Mouse (Mus musculus) brown adipose tissue, adult 24 weeks (tissue): Measurements from ENCODE around the gene Corin. TPM values are rescaled to one million over a fixed set of nuclear protein-coding genes. Genes with fewer than 3 reads are reported as not detected.

Experiments used
- H3K27ac ChIP-seq: fragments of 200-500 bp; replicated peaks from 2 replicates; pipeline ENCODE4 v1.5.1; 2012; ENCODE audit warnings: low read depth, mild to moderate bottlenecking, low read length
- H3K4me1 ChIP-seq: fragments of 200-500 bp; 2 replicates; pipeline ENCODE4 v1.6.1; 2012; ENCODE audit warnings: low read length, mixed read lengths; ENCODE audit not compliant: control insufficient read depth, insufficient read depth, insufficient read length
- H3K4me3 ChIP-seq: fragments of 200-500 bp; 2 replicates; pipeline ENCODE4 v1.5.1; 2012; ENCODE audit warnings: low read depth, mild to moderate bottlenecking, low read length, moderate library complexity; ENCODE audit not compliant: insufficient read depth
- polyA plus RNA-seq: library from polyadenylated mRNA; stranded (reverse); fragments of >200 nt; gene quantifications from 2 replicates; pipeline ENCODE4 v1.2.4, GENCODE M21; 2012; ENCODE audit not compliant: missing spikeins, insufficient read depth, insufficient read length

The Corin gene
- polyA plus RNA-seq, 1 experiment, result not detected

DNA sequence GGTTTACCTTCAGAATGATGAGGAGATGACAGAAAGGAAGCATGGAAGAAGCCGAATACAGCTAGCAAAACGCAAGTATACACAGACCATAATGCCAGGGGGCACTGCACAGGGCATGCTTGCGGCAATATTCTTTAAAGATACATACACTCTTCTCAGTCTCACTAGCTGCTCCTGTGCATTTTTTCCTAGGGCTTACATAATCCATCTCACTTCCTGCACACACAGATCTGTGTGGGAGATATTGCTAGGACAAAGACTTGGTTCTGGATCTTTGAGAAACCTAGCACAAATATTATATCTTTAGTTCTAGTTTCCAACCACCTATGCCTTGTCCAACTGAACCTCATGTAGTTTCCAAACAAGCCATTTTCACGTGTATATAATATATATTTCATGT, 189.0 kb downstream of the Corin start:
- H3K27ac ChIP-seq, result no peak overlapping the region
- H3K4me1 ChIP-seq, result no peaks in the 10 kb centered on the region

DNA sequence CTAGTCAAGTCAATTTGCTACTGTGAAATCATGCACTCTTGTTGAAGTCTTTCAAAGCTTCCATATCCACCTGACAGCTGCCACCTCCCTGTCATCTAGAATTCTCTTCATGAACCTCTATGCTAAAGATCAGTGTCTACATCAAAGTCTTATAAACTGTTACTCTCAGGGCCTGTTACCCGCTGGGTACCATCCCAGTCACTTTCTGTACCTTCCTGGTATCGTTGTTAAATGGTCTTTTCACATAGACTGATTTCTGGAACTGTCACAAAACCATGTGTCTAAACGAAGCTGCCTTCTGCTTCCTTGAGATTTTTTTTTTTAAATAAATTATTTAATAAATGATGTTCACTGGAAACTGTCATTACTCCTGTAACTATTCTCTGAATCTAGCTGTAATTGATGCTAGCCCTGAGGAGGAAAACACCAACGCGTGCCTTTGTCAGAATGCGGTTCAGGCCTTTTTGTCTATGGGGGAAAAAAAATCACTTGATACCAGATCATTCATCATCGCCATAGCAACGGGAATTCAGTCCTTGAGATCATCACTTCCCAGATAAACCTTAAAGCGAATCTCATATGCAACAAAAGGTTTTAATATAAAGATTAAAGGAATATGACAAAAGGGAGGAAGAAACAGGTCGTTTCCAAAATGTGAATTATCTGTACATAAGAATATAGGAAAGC, 205.7 kb downstream of the Corin start:
- Histone ChIP-seq H3K4me3 (no peak overlapping the region), H3K4me1 (no peaks in the 10 kb centered on the region), H3K27ac (no peak overlapping the region)

More for the DNA sequence above, 189.0 kb downstream of the Corin start:
- no peak overlapping the region for H3K4me3 ChIP-seq

GRCm38 (mm10) chr5:72285077-72285476, 219.2 kb downstream of the Corin start:
- H3K4me3 ChIP-seq, result no peak overlapping the region
- H3K4me1 ChIP-seq, result no peaks in the 10 kb centered on the region
- H3K27ac ChIP-seq, result no peak overlapping the region

DNA sequence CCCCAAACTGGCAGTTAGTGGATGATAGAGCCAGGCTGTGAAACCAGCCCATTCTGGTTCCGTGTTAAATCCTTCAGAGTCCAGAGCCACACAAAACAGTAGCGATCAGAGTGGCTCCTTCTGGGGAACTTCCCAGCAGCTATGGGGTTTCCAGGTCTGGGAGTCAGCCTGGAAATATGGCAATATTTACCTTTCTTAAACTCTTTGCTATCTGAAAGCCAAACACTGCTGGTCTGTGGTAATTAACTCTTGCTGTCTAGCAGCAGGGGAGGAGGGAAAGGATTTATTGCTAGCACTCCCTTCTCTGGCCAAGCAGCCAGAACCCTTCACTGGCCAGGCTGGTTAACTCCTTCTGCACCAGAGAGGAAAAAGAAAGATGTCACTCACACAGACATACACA, 221.4 kb downstream of the Corin start:
- no peaks in the 10 kb centered on the region for H3K4me1 ChIP-seq
- no peak overlapping the region for H3K27ac ChIP-seq
- H3K4me3 ChIP-seq, result no peak overlapping the region

DNA sequence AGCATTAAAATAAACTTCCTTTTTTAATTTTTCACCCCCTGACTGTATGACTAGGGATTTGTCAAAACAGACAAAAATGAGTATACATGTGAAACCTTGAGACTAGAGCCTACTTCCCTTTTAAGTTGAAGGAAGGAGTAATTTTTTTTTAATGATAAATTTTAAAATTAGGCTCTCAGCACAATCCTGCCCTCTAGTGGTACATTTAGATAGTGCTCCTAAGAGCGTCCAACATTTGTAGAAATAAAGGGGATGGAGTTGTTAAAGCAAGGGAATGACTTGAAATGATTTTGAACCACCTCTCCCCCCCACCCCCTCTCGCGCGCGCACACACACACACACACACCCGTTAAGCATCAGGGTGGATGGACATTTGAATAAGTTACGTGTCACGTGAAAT, 234.6 kb downstream of the Corin start:
- H3K4me3 ChIP-seq, result no peak overlapping the region
- no peak overlapping the region for H3K27ac ChIP-seq
- no peaks in the 10 kb centered on the region for H3K4me1 ChIP-seq

GRCm38 (mm10) chr5:72269204-72269603, 235.1 kb downstream of the Corin start:
- no peak overlapping the region for H3K4me3 ChIP-seq
- no peak overlapping the region for H3K27ac ChIP-seq
- no peaks in the 10 kb centered on the region for H3K4me1 ChIP-seq

GRCm38 (mm10) chr5:72266955-72267535, 237.2 kb downstream of the Corin start:
- H3K4me1 ChIP-seq, result no peaks in the 10 kb centered on the region
- H3K27ac ChIP-seq, result no peak overlapping the region
- no peak overlapping the region for H3K4me3 ChIP-seq

DNA sequence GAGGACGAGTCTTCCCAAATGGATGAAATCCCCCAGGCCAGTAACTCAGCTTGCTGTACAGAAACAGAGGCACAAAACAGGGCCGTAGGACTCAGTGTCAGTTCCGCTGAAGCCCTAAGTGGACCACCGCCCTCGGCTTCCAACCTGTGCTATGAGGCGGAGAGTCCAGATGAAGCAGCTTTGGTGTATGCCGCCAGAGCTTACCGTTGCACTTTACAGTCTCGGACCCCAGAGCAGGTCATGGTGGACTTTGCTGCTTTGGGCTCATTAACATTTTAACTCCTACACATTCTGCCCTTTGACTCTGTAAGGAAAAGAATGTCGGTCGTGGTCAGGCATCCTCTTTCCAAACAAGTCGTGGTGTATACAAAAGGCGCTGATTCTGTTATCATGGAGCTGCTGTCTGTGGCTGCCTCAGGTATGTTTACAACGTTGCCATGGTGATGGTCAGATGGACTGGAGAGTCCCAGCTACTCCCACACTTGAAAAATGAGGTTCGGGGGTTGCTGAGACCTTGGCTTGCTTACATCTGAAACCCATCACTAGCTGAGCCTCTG, 240.0 kb downstream of the Corin start:
- H3K27ac ChIP-seq, result no peak overlapping the region
- no peaks in the 10 kb centered on the region for H3K4me1 ChIP-seq
- no peak overlapping the region for H3K4me3 ChIP-seq

- Histone ChIP-seq H3K4me3 (no peak overlapping the region), H3K4me1 (no peaks in the 10 kb centered on the region)
Observed at GRCm38 (mm10) chr5:72261802-72262324, 242.4 kb downstream of the Corin start.

GRCm38 (mm10) chr5:72259298-72259621, 245.0 kb downstream of the Corin start:
- Histone ChIP-seq H3K27ac (peak overlapping the region; percentile 71), H3K4me1 (no peaks in the 10 kb centered on the region), H3K4me3 (no peak overlapping the region)

More at GRCm38 (mm10) chr5:72261802-72262324, 242.4 kb downstream of the Corin start:
- H3K27ac ChIP-seq, result no peak overlapping the region

DNA sequence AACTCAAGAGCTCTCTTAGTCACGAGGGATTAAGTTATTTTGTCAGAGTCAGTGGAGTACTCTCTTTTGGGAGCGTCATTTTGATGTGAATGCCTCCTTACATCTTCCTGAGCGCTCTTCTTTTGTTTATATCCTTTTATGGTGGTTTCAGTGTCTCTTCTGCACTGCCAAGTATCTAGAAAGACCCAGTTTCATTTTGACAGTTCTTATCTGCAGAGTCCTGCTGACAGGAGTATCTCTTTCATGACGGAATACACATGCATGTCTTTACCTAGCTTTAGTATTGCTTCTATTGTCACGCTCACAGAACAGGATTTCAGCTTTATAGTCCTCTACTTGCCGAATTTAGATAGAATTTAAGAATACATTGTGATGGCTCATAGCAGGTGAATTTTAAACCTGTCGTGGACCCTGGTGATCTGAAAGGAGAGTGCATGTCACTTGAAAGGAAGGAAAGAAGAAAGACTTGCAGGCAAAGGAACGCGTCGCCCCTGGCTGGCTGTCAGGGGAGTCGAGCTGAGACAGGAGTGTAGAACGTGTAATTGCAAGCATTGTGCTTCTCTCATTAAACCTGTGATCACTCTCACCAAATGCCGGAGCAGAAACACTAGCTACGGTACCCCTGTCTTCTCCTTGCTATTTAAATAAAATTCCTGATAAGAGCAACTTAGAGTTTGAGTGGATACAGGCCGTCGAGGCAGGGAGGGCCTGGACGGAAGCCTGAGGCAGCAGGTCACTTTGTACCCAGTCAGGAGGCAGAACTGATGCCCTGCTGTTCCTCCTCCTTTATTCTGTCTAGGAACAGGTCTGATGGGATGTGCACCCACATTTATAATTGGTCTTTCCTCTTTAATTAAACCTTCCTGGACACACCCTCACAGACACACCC, 245.6 kb downstream of the Corin start:
- Histone ChIP-seq H3K4me1 (no peaks in the 10 kb centered on the region), H3K27ac (no peak overlapping the region), H3K4me3 (no peak overlapping the region)

- no peak overlapping the region for H3K4me3 ChIP-seq
Observed at GRCm38 (mm10) chr5:72257084-72257483, 247.2 kb downstream of the Corin start.

DNA sequence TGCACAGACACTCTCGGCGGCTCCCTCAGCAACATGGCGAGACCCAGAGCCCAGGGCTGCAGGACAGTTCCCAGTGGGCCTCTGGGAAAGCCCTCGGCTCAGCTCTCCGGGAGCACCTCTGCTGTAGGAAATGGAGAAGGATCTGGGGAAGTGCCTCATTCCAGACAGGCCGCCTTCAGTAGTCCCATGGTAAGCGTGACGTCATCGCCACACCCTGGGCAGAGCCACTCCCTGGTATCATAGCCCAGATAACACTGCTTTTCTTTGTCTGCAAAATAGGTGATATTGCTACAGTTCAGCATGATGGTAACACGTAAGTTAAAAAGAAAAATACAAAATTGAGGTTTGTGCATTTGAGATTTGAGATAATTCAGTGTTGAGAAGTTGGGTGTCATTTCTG, 249.3 kb downstream of the Corin start:
- Histone ChIP-seq H3K4me1 (no peaks in the 10 kb centered on the region), H3K27ac (no peak overlapping the region), H3K4me3 (no peak overlapping the region)

More at GRCm38 (mm10) chr5:72257084-72257483, 247.2 kb downstream of the Corin start:
- H3K27ac ChIP-seq, result no peak overlapping the region
- H3K4me1 ChIP-seq, result no peaks in the 10 kb centered on the region

DNA sequence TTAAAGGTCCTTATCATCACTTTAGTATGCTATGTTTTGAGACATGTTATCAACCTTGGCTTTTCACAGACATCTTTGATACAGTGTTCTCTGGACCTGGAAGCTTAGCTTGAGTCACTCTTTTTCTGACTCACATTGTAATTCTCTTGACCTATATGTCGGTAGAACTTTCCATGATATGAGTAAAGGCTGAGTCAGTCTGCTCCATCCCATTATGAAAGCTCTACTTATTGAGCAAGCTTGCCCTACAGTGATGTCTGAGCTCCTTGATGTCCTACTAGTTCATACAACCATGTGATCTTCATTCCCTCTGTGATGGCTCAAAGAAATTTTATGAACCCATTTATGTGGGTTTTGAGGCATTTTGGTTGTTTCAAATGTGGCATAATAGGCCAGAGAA, 254.1 kb downstream of the Corin start:
- Histone ChIP-seq H3K4me3 (no peak overlapping the region), H3K4me1 (no peaks in the 10 kb centered on the region), H3K27ac (no peak overlapping the region)
